Mouse (Mus musculus) MN1 (cell line): ENCODE data around the gene Clpx.
"Not testable (repeated sequence)": the region's sequence is repeated elsewhere in the genome, so short reads cannot be mapped to it uniquely, and the experiment has no call there.

Experiments used
- DNase-seq: peaks from one replicate; pipeline ENCODE4 v3.0.0-alpha.2; 2016; ENCODE audit warnings: low spot score

Gene Clpx

GRCm38 (mm10) chr9:65292421-65292820 lies 1.6 kb upstream of the Clpx start:
- no peak for DNase-seq

DNA sequence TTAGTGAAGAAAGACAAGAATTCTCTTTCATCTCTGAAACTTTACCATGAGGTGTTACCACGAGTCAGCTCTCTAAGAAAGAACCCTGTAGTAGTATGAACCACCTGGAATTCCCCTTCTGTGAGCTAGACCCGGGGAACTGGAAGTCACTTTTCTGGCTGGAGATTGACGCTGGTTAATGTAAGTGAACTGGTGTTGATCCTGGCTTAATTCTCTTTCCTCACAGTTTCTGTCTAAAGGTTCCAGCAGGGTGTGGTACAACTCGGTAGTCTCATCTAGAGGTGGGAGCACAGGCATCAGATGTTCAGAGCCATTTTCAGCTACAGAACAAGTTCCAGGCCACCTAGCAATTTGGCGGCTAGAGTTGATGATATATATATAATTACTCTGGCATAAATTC lies 941 bp upstream of the Clpx start:
- DNase-seq = peak; percentile 18

GRCm38 (mm10) chr9:65293580-65293972 lies 484 bp upstream of the Clpx start:
- peak; percentile 27 for DNase-seq

GRCm38 (mm10) chr9:65294716-65295378 lies 787 bp downstream of the Clpx start:
- DNase-seq = peak; percentile 11

DNA sequence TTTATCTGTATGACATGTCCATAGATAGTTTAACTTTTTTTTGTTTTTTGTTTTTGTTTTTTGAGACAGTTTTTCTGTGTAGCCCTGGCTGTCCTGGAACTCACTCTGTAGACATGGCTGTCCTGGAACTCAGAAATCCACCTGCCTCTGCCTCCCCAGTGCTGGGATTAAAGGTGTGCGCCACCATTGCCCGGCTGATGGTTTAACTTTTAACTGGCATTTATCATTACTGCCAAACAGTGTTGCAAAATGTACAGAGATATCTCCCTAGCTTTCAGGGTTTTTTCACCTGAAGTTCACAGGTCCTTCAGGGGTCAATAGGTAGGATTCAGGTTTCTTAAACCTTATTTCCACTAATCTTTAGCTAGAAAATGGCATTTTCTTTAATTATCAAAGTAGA lies 3.0 kb downstream of the Clpx start:
- no peak for DNase-seq

- DNase-seq = no peak
Observed at GRCm38 (mm10) chr9:65298761-65299160, 4.7 kb downstream of the Clpx start.

DNA sequence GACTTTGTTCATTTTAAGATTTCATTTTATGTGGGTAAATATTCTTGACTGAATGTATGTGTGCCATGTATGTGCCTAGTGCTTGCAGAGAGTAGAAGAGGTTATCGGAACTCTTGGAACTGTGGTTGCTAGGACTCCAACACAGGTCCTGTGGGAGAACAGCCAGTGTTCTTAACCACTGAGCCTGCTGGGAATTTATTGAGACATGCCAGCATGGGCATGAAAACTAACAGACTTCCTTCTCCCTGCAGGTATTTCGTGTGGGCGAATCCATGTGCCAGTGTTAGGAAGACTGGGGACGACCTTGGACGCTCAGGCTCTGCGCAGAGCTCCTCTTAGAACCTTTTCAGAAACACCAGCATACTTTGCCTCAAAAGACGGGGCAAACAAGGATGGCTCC lies 5.6 kb downstream of the Clpx start:
- no peak for DNase-seq

DNA sequence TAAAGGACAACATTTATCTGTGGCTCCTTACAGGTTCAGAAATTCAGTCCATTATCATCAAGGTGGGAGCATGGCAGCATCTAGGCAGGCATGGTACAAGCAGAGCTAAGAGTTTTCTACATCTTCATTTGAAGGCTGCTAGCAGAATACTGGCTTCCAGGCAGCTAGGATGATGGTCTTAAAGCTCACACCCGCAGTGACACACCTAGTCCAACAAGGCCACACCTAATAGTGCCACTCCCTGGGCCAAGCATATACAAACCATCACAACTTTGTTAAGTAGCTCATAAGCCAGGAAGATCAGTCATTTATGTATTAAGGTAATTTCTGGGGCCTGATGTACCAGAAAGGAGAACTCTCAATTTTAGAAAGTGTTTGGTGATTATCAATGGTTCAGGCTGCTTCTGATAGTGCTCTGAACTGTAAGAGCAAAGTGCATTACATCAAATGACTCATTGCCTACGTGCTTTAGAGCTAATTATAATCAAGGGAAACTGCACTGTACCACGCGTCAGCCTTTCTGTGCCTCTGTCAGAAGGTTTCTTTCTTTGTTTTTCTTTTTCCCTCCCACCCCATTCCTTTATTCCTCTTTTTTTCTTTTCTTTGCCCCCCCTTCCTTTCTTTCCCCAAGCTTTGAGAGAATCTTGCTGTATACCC lies 8.4 kb downstream of the Clpx start:
- DNase-seq = no peak

DNA sequence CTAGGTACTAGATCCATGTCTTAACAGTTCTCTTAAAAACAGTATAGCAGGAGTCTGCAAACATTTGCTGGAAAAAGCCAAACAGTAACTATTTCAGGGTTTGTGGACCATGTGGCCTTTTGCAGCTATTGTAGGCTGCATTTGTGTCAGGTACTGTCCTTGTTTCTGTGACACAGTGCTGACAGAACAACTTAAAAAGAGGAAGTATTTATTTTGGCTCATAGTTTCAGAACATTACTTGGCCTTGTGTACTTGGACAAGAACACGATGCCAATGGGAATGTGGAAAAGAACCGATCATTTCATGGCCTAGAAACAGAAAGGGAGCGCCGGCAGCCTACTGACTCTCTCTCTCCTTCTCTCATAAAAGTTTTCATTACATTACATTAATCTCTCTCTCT lies 9.5 kb downstream of the Clpx start:
- no peak for DNase-seq

DNA sequence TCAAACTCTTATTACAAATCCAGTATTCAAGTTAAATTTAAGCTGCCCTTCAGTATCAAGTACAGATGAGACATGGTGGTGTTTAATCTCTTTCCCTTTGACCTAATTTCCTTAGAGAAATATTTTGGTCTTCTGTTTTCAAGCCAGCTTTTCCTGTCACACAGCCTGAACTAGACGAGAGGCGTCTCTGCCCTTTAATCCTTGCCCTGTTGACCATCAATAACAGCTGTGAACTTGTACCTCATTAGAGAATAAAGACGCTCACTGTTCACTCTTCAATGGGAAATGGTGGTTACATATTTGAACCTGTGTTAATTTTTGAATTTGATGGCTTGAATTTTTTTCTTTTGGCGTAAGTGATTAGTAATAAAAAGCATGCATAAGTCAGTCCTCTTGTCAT lies 10.2 kb downstream of the Clpx start:
- DNase-seq = no peak

DNA sequence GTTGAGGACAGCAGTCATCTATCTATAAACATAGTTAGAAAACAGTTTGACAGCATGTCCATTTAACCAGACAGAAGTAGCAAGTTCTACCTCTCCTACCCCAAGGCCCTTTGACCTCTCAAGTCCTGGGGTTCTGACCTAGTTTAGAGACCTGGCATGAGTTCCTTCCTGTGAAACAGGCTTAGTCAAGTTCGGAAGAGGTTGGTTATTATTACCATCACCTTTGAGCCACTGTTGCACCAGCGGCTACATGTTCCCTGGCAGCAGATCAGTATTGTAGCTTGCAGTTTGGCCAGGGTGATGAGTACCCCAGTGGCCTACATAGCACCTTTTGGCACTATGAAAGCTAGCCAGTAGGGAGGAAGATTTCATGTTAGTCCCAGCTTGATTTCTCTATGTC lies 12.6 kb downstream of the Clpx start:
- DNase-seq = no peak

DNA sequence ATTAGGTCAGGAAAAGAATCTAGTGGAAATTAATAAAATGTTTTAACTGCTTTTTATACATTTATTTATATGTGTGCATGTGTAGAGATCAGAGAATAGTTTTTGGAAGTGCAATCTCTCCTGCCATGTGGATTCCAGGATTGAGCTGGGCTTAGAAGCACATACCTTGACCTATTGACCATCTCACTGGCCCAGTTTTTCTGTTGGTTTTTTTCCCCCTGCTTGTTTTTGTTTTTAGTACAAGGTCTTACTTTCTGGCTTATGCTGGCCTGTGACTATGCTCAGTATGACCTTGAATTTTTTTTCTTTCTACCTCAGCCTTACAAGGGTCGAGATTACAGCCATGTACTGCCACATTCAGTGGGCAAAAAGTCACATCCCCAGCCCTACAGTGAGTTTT lies 14.0 kb downstream of the Clpx start:
- no peak for DNase-seq

DNA sequence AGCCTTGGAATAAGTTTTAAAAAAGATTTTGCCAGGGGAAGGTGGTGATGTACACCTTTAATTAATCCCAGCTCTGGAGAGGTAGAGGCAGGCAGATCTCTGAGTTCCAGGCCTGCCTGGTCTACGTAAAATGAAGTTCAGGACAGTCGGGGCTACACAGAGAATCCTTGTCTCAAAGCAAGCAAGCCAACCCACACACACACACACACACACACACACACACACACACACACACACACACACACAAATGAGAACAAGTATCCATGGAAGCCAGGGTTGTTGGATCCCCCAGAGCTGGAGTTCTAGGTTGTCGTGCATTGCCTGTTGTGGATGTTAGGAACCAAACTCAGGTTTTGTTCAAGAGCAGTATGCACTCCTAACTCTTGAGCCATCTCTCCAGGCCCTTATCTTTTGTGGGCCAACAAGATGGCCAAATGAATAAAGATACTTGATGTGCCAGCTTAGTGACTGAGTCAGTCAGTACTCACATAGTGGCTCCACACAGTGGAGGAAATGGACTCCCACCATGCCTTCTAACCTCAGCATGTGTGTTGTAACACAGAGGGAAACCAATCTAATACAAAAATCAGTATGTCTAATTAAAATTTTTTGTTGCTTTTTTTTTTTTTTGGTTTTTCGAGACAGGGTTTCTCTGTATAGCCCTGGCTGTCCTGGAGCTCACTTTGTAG lies 18.8 kb downstream of the Clpx start:
- DNase-seq = no peak

- no peak for DNase-seq
Observed at GRCm38 (mm10) chr9:65313846-65314245, 19.8 kb downstream of the Clpx start.

DNA sequence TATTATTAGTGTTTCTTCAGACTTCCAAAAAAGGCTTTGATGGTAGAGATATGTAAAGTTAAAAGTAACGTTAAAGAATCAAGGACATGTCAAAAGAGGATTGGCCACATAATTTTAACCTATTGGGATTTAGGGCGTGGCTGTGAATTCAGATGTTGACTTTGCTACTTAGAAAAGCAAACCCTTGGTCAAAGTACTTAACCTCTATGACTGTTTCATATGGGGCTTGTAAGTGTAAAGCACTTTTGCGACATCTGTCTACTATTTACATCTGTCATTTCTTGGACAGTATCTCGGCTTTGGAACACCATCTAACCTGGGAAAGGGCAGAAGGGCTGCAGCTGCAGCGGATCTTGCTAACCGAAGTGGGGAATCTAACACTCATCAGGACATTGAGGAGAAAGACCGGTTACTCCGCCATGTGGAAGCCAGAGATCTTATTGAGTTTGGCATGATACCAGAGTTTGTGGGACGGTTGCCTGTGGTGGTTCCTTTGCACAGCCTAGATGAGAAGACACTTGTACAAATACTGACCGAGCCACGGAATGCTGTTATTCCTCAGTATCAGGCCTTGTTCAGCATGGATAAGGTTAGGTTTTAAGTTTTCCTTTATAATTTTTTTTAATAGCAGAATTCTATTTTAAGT lies 28.3 kb downstream of the Clpx start:
- no peak for DNase-seq

DNA sequence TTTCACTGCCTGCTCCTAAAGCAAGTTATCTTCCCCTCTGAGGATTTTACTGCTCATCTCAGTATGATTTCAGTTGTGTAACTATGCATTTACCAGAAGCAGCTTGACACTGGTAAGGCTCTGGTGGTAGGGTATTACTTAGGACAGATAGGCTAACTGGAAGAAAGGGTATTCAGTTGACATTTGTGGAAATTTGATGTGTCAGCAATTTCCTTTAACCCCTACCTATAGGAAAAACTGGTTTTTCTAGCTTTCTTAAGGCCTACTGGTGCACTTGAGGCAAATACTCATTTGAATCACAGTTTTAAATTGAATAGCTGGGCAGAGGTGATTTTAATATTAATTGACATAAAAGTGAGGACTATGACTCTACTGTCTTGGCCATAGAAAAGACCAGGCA lies 31.9 kb downstream of the Clpx start:
- DNase-seq = no peak

DNA sequence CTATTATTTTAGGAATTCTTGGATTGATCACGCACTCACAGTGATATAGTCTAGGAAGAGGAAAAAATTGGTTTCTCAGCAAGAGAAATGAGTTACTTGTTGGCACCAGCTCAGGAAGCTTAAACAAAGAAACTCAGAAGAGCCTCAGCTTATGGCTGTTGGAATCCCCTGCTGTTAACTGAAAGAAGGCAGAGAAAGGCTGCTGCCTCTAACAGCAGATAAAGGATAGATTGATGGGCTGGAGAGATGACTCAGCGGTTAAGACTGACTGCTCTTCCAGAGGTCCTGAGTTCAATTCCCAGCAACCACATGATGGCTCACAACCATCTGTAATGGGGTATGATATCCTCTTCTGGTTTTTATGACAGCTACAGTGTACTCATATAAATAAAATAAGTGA lies 33.3 kb downstream of the Clpx start:
- no peak for DNase-seq

DNA sequence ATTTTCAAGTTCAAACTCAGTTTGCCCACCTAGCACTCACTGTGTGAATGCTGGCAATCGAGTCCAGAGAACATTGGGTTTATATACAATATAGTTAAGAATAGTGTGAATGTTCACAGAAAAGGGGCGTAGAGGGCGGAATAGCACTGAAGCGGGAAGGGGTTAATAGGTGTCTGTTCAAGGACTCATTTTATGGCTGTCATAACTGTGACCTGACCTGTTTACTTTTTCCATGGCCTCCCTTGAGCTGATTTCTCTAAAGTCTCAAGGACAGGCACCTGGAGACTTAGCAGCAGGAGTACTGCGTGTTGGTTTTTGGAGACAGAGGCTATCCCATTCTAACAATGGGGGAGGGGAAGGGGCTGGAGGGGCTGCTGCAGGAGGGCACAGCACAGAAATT lies 39.9 kb downstream of the Clpx start:
- no peak for DNase-seq

- no peak for DNase-seq
Observed at GRCm38 (mm10) chr9:65339146-65339545, 45.1 kb downstream of the Clpx start.

GRCm38 (mm10) chr9:65340414-65340813 lies 46.4 kb downstream of the Clpx start:
- DNase-seq = no peak

DNA sequence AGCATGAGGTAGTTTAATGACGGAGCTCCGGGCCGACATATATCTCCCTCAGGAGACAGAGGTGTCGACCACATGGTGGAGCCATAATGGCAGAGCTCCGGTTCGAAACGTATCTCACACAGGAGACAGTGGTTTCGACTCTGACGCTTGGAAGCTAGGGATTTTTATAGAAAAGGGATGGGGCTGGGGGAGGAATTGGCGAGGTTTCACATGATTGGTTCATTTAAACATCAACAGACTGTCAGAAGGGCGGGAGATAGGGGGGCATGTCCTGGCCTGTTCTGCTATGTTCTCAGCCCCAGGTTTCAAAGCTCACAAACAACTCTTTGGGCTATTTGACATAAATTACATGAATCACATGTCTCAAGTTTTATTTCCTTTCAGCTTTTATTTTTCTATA lies 51.4 kb downstream of the Clpx start:
- DNase-seq = not testable (repeated sequence)

DNA sequence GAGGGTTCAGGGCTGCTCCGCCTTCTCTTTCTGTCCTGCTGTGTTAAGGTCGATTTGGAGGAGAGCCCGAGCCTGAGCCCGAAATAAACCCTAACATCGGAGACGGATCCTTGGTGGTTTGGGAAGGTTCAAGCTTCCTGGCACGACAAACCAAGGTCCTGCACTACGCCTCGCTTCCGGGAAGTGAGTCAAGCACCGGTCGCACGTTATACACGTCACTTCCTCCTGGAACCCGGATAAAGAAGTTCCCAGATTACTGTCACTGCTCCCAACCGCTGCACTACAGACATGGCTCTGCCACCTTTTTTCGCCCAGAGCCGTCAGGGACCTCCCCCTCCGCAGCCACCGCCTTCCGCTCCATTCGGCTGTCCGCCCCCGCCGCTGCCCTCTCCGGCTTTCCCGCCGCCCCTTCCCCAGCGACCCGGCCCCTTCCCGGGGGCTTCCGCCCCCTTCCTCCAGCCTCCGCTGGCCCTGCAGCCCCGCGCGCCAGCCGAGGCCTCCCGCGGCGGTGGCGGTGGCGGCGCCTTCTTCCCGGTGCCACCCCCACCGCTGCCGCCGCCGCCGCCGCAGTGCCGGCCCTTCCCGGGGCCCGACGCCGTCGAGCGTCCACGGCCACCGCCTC lies 51.9 kb downstream of the Clpx start, which contains the start of gene Pdcd7:
Pdcd7 (plus strand) TSS at position 251 of the 622 bp plus-strand sequence.
- peak; percentile 95 for DNase-seq
